Mouse (Mus musculus): ENCODE measurements at regions not wholly inside any gene's neighbourhood (a gene's known extent, or its start where the extent isn't known, plus 50 kb on each side); places are given as distances from the start of the nearest gene placed in this dataset.

GRCm38 (mm10) chr1:193790579-193790978 lies 420.5 kb upstream of the Camk1g start:
- no peak for DNase-seq (ENCODE audit: low spot score)

- no peak for DNase-seq (ENCODE audit: low spot score)
Measured at GRCm38 (mm10) chr1:193788496-193788895, 418.4 kb upstream of the Camk1g start.

- no peak for DNase-seq (ENCODE audit: low spot score)
Measured at GRCm38 (mm10) chr1:193787417-193787816, 417.3 kb upstream of the Camk1g start.

GRCm38 (mm10) chr1:193784966-193785365 lies 414.9 kb upstream of the Camk1g start:
- no peak for DNase-seq (ENCODE audit: low spot score)

- no peak for DNase-seq (ENCODE audit: low spot score)
Measured at GRCm38 (mm10) chr1:193784526-193784925, 414.4 kb upstream of the Camk1g start.

GRCm38 (mm10) chr1:193778181-193778580 lies 408.1 kb upstream of the Camk1g start:
- DNase-seq (ENCODE audit: low spot score) = no peak

- no peak for DNase-seq (ENCODE audit: low spot score)
Measured at GRCm38 (mm10) chr1:193769546-193769945, 399.4 kb upstream of the Camk1g start.

- DNase-seq (ENCODE audit: low spot score) = no peak
Measured at GRCm38 (mm10) chr1:193764103-193764502, 394.0 kb upstream of the Camk1g start.

- no peak for DNase-seq (ENCODE audit: low spot score)
Measured at GRCm38 (mm10) chr1:193751819-193752251, 381.7 kb upstream of the Camk1g start.

- no peak for DNase-seq (ENCODE audit: low spot score)
Measured at GRCm38 (mm10) chr1:193750929-193751328, 380.8 kb upstream of the Camk1g start.

GRCm38 (mm10) chr1:193747426-193747960 lies 377.4 kb upstream of the Camk1g start:
- DNase-seq (ENCODE audit: low spot score) = no peak

GRCm38 (mm10) chr1:193742688-193743087 lies 372.6 kb upstream of the Camk1g start:
- no peak for DNase-seq (ENCODE audit: low spot score)

- peak; percentile 73 for DNase-seq (ENCODE audit: low spot score)
Measured at GRCm38 (mm10) chr1:193738821-193739220, 368.7 kb upstream of the Camk1g start.

GRCm38 (mm10) chr1:193735949-193736518 lies 365.9 kb upstream of the Camk1g start:
- no peak for DNase-seq (ENCODE audit: low spot score)

GRCm38 (mm10) chr1:193734014-193734763 lies 364.1 kb upstream of the Camk1g start:
- DNase-seq (ENCODE audit: low spot score) = no peak

GRCm38 (mm10) chr1:193733402-193733801 lies 363.3 kb upstream of the Camk1g start:
- DNase-seq (ENCODE audit: low spot score) = no peak

- DNase-seq (ENCODE audit: low spot score) = no peak
Measured at GRCm38 (mm10) chr1:193732113-193732512, 362.0 kb upstream of the Camk1g start.

GRCm38 (mm10) chr1:193721850-193722249 lies 351.8 kb upstream of the Camk1g start:
- DNase-seq (ENCODE audit: low spot score) = no peak

GRCm38 (mm10) chr1:193720420-193720851 lies 350.3 kb upstream of the Camk1g start:
- no peak for DNase-seq (ENCODE audit: low spot score)

GRCm38 (mm10) chr1:193715328-193715727 lies 345.2 kb upstream of the Camk1g start:
- DNase-seq (ENCODE audit: low spot score) = no peak

GRCm38 (mm10) chr1:193714631-193715030 lies 344.5 kb upstream of the Camk1g start:
- no peak for DNase-seq (ENCODE audit: low spot score)

GRCm38 (mm10) chr1:193705205-193705604 lies 335.1 kb upstream of the Camk1g start:
- no peak for DNase-seq (ENCODE audit: low spot score)

GRCm38 (mm10) chr1:193702707-193703419 lies 332.8 kb upstream of the Camk1g start:
- peak; percentile 83 for DNase-seq (ENCODE audit: low spot score)
